Mouse (Mus musculus): Measurements from ENCODE around the gene Col5a2. TPM values are rescaled to one million over a fixed set of nuclear protein-coding genes. Genes with fewer than 3 reads are reported as not detected.

Col5a2 gene
- polyA plus RNA-seq, 1 experiment from 2014 or later: 89.5 TPM

GRCm38 (mm10) chr1:45365427-45365826, 137.7 kb downstream of the Col5a2 start:
- TF ChIP-seq CTCF (IDR thresholded peaks at IDR 0.05; ENCODE audit: low read depth): no peak
- Histone ChIP-seq H3K36me3 (ENCODE audit: insufficient read depth) (peaks cover 19% of the 10 kb centered on the region; the same call in 1 of the 2 replicates), H3K9ac (no peak overlapping the region), H3K4me3 (ENCODE audit: low read depth, low read length) (no peak overlapping the region), H3K4me1 (ENCODE audit: insufficient read depth) (no peaks in the 10 kb centered on the region), H3K27ac (ENCODE audit: low read depth) (no peak overlapping the region), H3K27me3 (ENCODE audit: insufficient read depth, low read length) (no peaks in the 10 kb centered on the region), H3K9me3 (ENCODE audit: low read depth, low read length) (peaks cover 3% of the 10 kb centered on the region; the same call in 1 of the 2 replicates), H3K4me2 (no peak overlapping the region)
- DNase-seq (no peak), ATAC-seq (ENCODE audit: insufficient read depth) (no peak)
- 70% methylated on average over 1 of the region's 1 CpGs for WGBS

- no peaks in the 10 kb centered on the region for H3K4me1 ChIP-seq (ENCODE audit: insufficient read depth)
- H3K27me3 ChIP-seq (ENCODE audit: insufficient read depth, low read length): no peaks in the 10 kb centered on the region
- TF ChIP-seq CTCF (IDR thresholded peaks at IDR 0.05; ENCODE audit: low read depth): no peak
- H3K9ac ChIP-seq: no peak overlapping the region
- no peak for DNase-seq
- no peak overlapping the region for H3K27ac ChIP-seq (ENCODE audit: low read depth)
- no peaks in the 10 kb centered on the region; the same call in 1 of the 2 replicates for H3K9me3 ChIP-seq (ENCODE audit: low read depth, low read length)
- H3K36me3 ChIP-seq (ENCODE audit: insufficient read depth): peaks cover 18% of the 10 kb centered on the region; the same call in 1 of the 2 replicates
- no peak overlapping the region for H3K4me2 ChIP-seq
- 90% methylated on average over 2 of the region's 2 CpGs for WGBS
- H3K4me3 ChIP-seq (ENCODE audit: low read depth, low read length): no peak overlapping the region
- no peak for ATAC-seq (ENCODE audit: insufficient read depth)
Observed at GRCm38 (mm10) chr1:45363274-45363673, 139.8 kb downstream of the Col5a2 start.

- H3K9ac ChIP-seq: no peak overlapping the region
- WGBS: 88% methylated on average over 2 of the region's 2 CpGs
- H3K4me3 ChIP-seq (ENCODE audit: low read depth, low read length): no peak overlapping the region
- no peaks in the 10 kb centered on the region for H3K4me1 ChIP-seq (ENCODE audit: insufficient read depth)
- H3K27ac ChIP-seq (ENCODE audit: low read depth): no peak overlapping the region
- TF ChIP-seq CTCF (IDR thresholded peaks at IDR 0.05; ENCODE audit: low read depth): no peak
- no peak overlapping the region for H3K4me2 ChIP-seq
- no peaks in the 10 kb centered on the region for H3K9me3 ChIP-seq (ENCODE audit: low read depth, low read length)
- peak; percentile 14; the same call in 1 of the 2 replicates for ATAC-seq (ENCODE audit: insufficient read depth)
- DNase-seq: no peak
- H3K27me3 ChIP-seq (ENCODE audit: insufficient read depth, low read length): no peaks in the 10 kb centered on the region
- no peaks in the 10 kb centered on the region for H3K36me3 ChIP-seq (ENCODE audit: insufficient read depth)
Observed at GRCm38 (mm10) chr1:45359673-45360072, 143.4 kb downstream of the Col5a2 start.

- Histone ChIP-seq H3K9me3 (ENCODE audit: low read depth, low read length) (no peaks in the 10 kb centered on the region), H3K4me3 (ENCODE audit: low read depth, low read length) (no peak overlapping the region), H3K27me3 (ENCODE audit: insufficient read depth, low read length) (no peaks in the 10 kb centered on the region), H3K4me1 (ENCODE audit: insufficient read depth) (no peaks in the 10 kb centered on the region), H3K9ac (no peak overlapping the region), H3K27ac (ENCODE audit: low read depth) (no peak overlapping the region), H3K36me3 (ENCODE audit: insufficient read depth) (no peaks in the 10 kb centered on the region), H3K4me2 (no peak overlapping the region)
- DNase-seq: no peak
- TF ChIP-seq CTCF (IDR thresholded peaks at IDR 0.05; ENCODE audit: low read depth): no peak
- 66% methylated on average over 2 of the region's 2 CpGs for WGBS
- no peak for ATAC-seq (ENCODE audit: insufficient read depth)
Observed at GRCm38 (mm10) chr1:45359147-45359546, 143.9 kb downstream of the Col5a2 start.

GRCm38 (mm10) chr1:45358020-45358419, 145.1 kb downstream of the Col5a2 start:
- Histone ChIP-seq H3K4me3 (ENCODE audit: low read depth, low read length) (no peak overlapping the region), H3K4me2 (no peak overlapping the region), H3K4me1 (ENCODE audit: insufficient read depth) (no peaks in the 10 kb centered on the region), H3K27me3 (ENCODE audit: insufficient read depth, low read length) (no peaks in the 10 kb centered on the region), H3K36me3 (ENCODE audit: insufficient read depth) (no peaks in the 10 kb centered on the region), H3K27ac (ENCODE audit: low read depth) (no peak overlapping the region), H3K9ac (no peak overlapping the region), H3K9me3 (ENCODE audit: low read depth, low read length) (no peaks in the 10 kb centered on the region)
- ATAC-seq (ENCODE audit: insufficient read depth) (no peak), DNase-seq (no peak)
- 66% methylated on average over 1 of the region's 1 CpGs for WGBS
- TF ChIP-seq CTCF (IDR thresholded peaks at IDR 0.05; ENCODE audit: low read depth): no peak

DNA sequence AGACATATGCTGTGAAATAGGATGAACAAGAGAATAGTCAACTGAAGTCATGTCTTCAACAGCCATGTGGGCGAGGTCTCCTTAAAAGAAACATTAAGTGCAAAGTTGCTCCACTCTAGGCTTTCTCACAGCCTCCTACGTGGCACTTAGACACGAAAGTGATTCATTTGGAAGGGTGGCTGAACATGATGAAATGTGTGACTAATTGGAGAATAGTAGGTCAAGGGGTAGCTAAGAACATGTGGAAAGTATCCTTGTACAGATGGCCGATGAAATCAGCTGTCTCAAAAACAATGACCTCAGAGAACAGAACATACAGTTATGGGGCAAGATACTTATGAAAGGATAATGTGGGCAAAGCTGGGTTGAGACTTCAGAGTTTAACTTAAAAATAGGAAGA, 147.1 kb downstream of the Col5a2 start:
- Histone ChIP-seq H3K4me3 (ENCODE audit: low read depth, low read length) (no peak overlapping the region), H3K4me1 (ENCODE audit: insufficient read depth) (no peaks in the 10 kb centered on the region), H3K27me3 (ENCODE audit: insufficient read depth, low read length) (no peaks in the 10 kb centered on the region), H3K27ac (ENCODE audit: low read depth) (no peak overlapping the region), H3K4me2 (no peak overlapping the region), H3K36me3 (ENCODE audit: insufficient read depth) (no peaks in the 10 kb centered on the region), H3K9ac (no peak overlapping the region), H3K9me3 (ENCODE audit: low read depth, low read length) (no peaks in the 10 kb centered on the region)
- no peak for TF ChIP-seq CTCF (IDR thresholded peaks at IDR 0.05; ENCODE audit: low read depth)
- WGBS: 55% methylated on average over 4 of the region's 4 CpGs
- DNase-seq (no peak), ATAC-seq (ENCODE audit: insufficient read depth) (no peak)

GRCm38 (mm10) chr1:45329149-45329548, 173.9 kb downstream of the Col5a2 start:
- Histone ChIP-seq H3K9me3 (ENCODE audit: low read depth, low read length) (no peaks in the 10 kb centered on the region), H3K4me2 (no peak overlapping the region), H3K4me3 (ENCODE audit: low read depth, low read length) (no peak overlapping the region), H3K27ac (ENCODE audit: low read depth) (no peak overlapping the region), H3K9ac (no peak overlapping the region), H3K36me3 (ENCODE audit: insufficient read depth) (peaks cover 66% of the 10 kb centered on the region), H3K27me3 (ENCODE audit: insufficient read depth, low read length) (no peaks in the 10 kb centered on the region), H3K4me1 (ENCODE audit: insufficient read depth) (no peaks in the 10 kb centered on the region)
- ATAC-seq (ENCODE audit: insufficient read depth) (no peak), DNase-seq (no peak)
- no peak for TF ChIP-seq CTCF (IDR thresholded peaks at IDR 0.05; ENCODE audit: low read depth)
- 84% methylated on average over 1 of the region's 1 CpGs for WGBS

Other genes with a start within 250 kb of the Col5a2 start
- 1,504 and 1,512 TPM in 2 replicates for gene Col3a1, start 191.7 kb downstream of the Col5a2 start, polyA plus RNA-seq (2014; fragmentation: Nextera tagmentation; extraction: Ambion mirVana)